Mouse (Mus musculus) C2C12 (cell line): Measurements from ENCODE around the gene Dusp1. TPM values are rescaled to one million over a fixed set of nuclear protein-coding genes. Genes with fewer than 3 reads are reported as not detected.

Source experiments
- H3K27me3 ChIP-seq: one replicate; pipeline ENCODE4 v1.6.1; 2011; ENCODE audit not compliant: control insufficient read depth, insufficient read depth, insufficient read length
- H3K36me3 ChIP-seq: one replicate; pipeline ENCODE4 v1.6.1; 2011; ENCODE audit not compliant: control insufficient read depth, insufficient read depth
- H3K4me3 ChIP-seq: one replicate; pipeline ENCODE4 v1.5.1; 2011; ENCODE audit warnings: mild to moderate bottlenecking, control low read depth; ENCODE audit not compliant: poor library complexity, insufficient read depth, severe bottlenecking
- H3K79me2 ChIP-seq: one replicate; pipeline ENCODE4 v1.6.1; 2011; ENCODE audit not compliant: control insufficient read depth, insufficient read depth
- H3K79me3 ChIP-seq: one replicate; pipeline ENCODE4 v1.6.1; 2011; ENCODE audit warnings: low read depth, control low read depth
- H3ac ChIP-seq: one replicate; pipeline ENCODE3; 2011; ENCODE audit warnings: low read depth; ENCODE audit not compliant: control insufficient read depth, insufficient read length
- CEBPB ChIP-seq: IDR thresholded peaks from one replicate; pipeline ENCODE4 v1.6.1; 2011; ENCODE audit warnings: low read depth, mild to moderate bottlenecking, control low read depth, moderate library complexity
- CTCF ChIP-seq: IDR thresholded peaks from one replicate; pipeline ENCODE4 v1.5.1; 2011; ENCODE audit not compliant: control insufficient read depth, insufficient read depth, insufficient read length
- FOSL1 ChIP-seq: IDR thresholded peaks from one replicate; pipeline ENCODE4 v1.8.0; 2011; ENCODE audit warnings: mild to moderate bottlenecking, low read length; ENCODE audit not compliant: poor library complexity, insufficient read depth, severe bottlenecking
- MAX ChIP-seq: IDR thresholded peaks from one replicate; pipeline ENCODE4 v1.6.1; 2011; ENCODE audit warnings: mild to moderate bottlenecking, control low read depth
- MYOD1 ChIP-seq: IDR thresholded peaks from one replicate; pipeline ENCODE4 v1.6.1; 2011; ENCODE audit warnings: low read depth; ENCODE audit not compliant: control insufficient read depth, insufficient read length
- MYOG ChIP-seq: IDR thresholded peaks from one replicate; pipeline ENCODE4 v1.6.1; 2011; ENCODE audit not compliant: control insufficient read depth, insufficient read length; ENCODE audit errors: extremely low read depth
- USF1 ChIP-seq: IDR thresholded peaks from one replicate; pipeline ENCODE4 v1.6.1; 2011; ENCODE audit warnings: low read depth, mild to moderate bottlenecking, control low read depth, moderate library complexity
- long read RNA-seq, 2 experiments: library from polyadenylated mRNA; unstranded; transcript quantifications; one replicate each; pipeline ENCODE4 v2.0.0; 2019 to 2020
- polyA plus RNA-seq: library from polyadenylated mRNA; unstranded; fragments of >200 nt; fragmentation: generic; extraction: Trizol; gene quantifications from one replicate; pipeline ENCODE4 v1.2.1, GENCODE M21; 2012; ENCODE audit warnings: missing spikeins

Dusp1 gene
- 16.4 TPM for polyA plus RNA-seq
- long read RNA-seq, experiment 1, transcript Dusp1-202 (4 exons, 1,990 nt) = major isoform, 79 of 90 reads
- long read RNA-seq, experiment 1, partial matches to known transcripts = 3 of 90 reads
- long read RNA-seq, experiment 1, other reads (novel, unspliced or antisense) = 7 of 90 reads
- long read RNA-seq, experiment 2, transcript Dusp1-202 (4 exons, 1,990 nt) = major isoform, 130 of 136 reads
- long read RNA-seq, experiment 2, partial matches to known transcripts = 1 of 136 reads
- long read RNA-seq, experiment 2, other reads (novel, unspliced or antisense) = 4 of 136 reads

DNA sequence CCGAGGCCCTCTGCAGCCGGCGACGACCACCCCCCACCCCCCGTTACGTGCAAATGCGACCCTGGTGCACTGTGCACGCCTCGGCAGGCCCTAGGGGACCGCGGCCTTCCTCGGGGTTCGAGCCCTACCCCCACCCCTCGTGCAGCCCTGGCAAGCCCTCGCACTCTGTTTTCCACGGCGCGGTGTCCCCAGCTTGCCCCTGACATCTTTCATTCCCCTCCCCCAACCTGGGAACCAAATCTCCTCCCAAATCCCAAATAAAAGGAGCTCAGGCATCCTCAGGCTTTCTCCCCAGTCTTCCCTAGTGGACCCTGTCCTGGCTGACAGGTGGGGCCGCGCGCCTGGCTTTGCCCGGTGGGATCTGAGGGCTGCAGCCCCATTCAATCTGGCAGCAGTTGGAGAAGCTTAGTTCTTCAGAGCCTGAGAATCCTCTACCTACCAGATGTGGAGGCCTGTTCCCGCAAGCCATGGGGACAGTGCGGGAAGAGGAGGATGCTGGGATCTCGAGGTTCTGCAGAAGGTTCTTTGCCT, at the start of gene Dusp1:
Gene Dusp1 (minus strand): TSS at position 478 of the 531 bp plus-strand sequence.
- Histone ChIP-seq H3K36me3 (peaks cover 25% of the 10 kb centered on the region), H3K79me2 (peaks cover 54% of the 10 kb centered on the region), H3K79me3 (peaks cover 48% of the 10 kb centered on the region), H3ac (peak within 1 kb of the TSS; percentile 98), H3K4me3 (peak within 1 kb of the TSS; percentile 89), H3K27me3 (no peaks in the 10 kb centered on the region)
- TF ChIP-seq FOSL1 (no peak), MYOD1 (no peak), CEBPB (no peak), MYOG (no peak)

DNA sequence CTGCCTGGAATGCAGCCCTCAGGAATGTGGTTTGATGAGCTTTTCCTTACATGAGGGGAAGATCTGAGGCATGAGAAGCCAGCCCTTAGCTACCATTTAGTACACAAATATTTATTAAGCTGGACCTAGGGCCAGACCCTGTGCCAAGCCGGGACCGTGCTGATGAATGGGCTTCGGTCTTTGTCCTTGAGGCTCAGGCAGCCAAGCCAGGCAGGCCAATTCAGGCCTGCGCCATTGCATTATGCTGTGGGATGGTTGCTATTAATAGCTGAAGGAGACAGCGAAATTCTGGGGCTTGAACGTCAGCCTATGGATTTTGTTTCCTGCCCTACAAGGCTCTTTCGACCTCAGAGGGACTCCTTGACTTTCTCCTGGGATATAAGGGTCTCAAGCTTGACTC, 49.4 kb upstream of the Dusp1 start:
- Histone ChIP-seq H3K79me2 (peaks cover 16% of the 10 kb centered on the region), H3K4me3 (no peak overlapping the region), H3K79me3 (peaks cover 7% of the 10 kb centered on the region), H3K36me3 (peaks cover 52% of the 10 kb centered on the region), H3ac (no peak overlapping the region), H3K27me3 (no peaks in the 10 kb centered on the region)
- TF ChIP-seq FOSL1 (no peak), MYOG (no peak), MYOD1 (no peak), CEBPB (no peak), MAX (no peak), USF1 (no peak), CTCF (no peak)

DNA sequence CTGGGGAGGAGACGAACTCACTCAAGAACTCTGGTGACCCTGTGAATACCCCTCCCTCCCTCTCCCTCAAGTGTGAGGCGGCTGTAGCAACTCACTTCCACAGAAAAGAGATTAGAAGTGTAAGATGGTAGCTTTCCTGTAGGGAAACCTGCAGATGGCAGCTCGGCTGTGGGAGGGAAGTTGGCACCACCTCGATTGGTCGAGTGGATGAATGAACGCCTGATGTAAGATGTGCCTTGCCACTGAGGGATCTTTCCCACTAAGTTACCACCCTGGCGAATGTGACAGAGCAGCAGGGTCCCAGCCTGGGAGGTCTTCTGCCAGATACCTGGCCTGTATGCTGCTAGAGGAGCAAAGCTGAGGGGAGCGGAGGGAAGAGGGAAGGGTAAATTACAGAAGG, 47.9 kb upstream of the Dusp1 start:
- H3ac ChIP-seq = no peak overlapping the region
- H3K79me2 ChIP-seq = peaks cover 24% of the 10 kb centered on the region
- H3K27me3 ChIP-seq = no peaks in the 10 kb centered on the region
- peaks cover 43% of the 10 kb centered on the region for H3K36me3 ChIP-seq
- no peak overlapping the region for H3K4me3 ChIP-seq
- H3K79me3 ChIP-seq = peaks cover 11% of the 10 kb centered on the region
- TF ChIP-seq MYOD1 (no peak), FOSL1 (no peak), MYOG (no peak), CEBPB (no peak), USF1 (no peak), CTCF (no peak), MAX (no peak)

GRCm38 (mm10) chr17:26608877-26609276, 46.9 kb upstream of the Dusp1 start:
- TF ChIP-seq MYOG (no peak), CEBPB (no peak), USF1 (no peak), FOSL1 (no peak), CTCF (no peak), MYOD1 (no peak), MAX (no peak)
- no peaks in the 10 kb centered on the region for H3K27me3 ChIP-seq
- no peak overlapping the region for H3K4me3 ChIP-seq
- no peak overlapping the region for H3ac ChIP-seq
- H3K36me3 ChIP-seq = peaks cover 39% of the 10 kb centered on the region
- peaks cover 33% of the 10 kb centered on the region for H3K79me2 ChIP-seq
- peaks cover 13% of the 10 kb centered on the region for H3K79me3 ChIP-seq

DNA sequence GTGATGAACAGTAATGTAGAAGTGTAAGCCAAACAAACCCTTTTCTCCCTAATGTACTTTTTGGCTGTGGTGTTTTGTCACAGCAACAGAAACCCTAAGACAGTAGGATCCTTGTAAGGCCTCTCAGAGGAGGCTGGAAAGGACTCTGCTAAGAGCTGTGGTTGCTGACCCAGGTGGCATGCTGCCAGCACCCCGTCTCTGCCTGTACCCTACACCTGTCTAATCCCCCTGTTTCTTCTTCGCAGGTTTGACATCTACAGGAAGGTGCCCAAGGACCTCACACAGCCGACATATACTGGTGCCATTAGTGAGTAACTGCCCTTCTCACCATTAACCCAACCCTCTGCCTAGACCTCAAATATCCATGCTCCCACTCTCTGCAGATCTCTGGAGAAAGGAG, 46.4 kb upstream of the Dusp1 start:
- peaks cover 33% of the 10 kb centered on the region for H3K36me3 ChIP-seq
- H3K4me3 ChIP-seq = no peak overlapping the region
- peaks cover 38% of the 10 kb centered on the region for H3K79me2 ChIP-seq
- H3ac ChIP-seq = no peak overlapping the region
- no peaks in the 10 kb centered on the region for H3K27me3 ChIP-seq
- TF ChIP-seq MYOD1 (no peak), MYOG (no peak), CEBPB (no peak), FOSL1 (no peak), CTCF (no peak), MAX (no peak), USF1 (no peak)
- H3K79me3 ChIP-seq = peaks cover 15% of the 10 kb centered on the region
